In genomic region chr15:102507561-102507960, GRCm38 (mm10) we compare ENCODE assay signal across 34 mouse cellular contexts. TPM values are rescaled to one million over a fixed set of nuclear protein-coding genes. Genes with fewer than 3 reads are reported as not detected.
A peak's percentile ranks its signal among the peaks of the same experiment; 100 is the strongest.
DNase-seq lines count a peak whose midpoint lies in the region; ATAC-seq and TF ChIP-seq lines count a peak whose summit lies in the region.
"Had no signal": no experiment of that assay in that cellular context is flagged by ENCODE, and none has a peak within 500 bp of the region (broad histone marks: within the 10 kb centered on the region; RNA-seq: fewer than 3 reads in every experiment).

No protein-coding gene starts in this region.

- ATAC-seq in midbrain, embryonic 11.5 days (ENCODE audit: low FRiP score), result no peak
- ATAC-seq in midbrain, embryonic 15.5 days (replicated peaks), result no peak
- ATAC-seq: activated CD4-positive, CD25-positive, alpha-beta regulatory T cell, adult 4 months; CD4-positive, CD25-positive, alpha-beta regulatory T cell, adult 4 months; forebrain, embryonic 15.5 days; intestine, embryonic 15.5 days had no signal

- no peak for TF ChIP-seq CTCF in cerebellum, adult 2 months (IDR thresholded peaks at IDR 0.05; ENCODE audit: borderline replicate concordance, insufficient read depth, low read depth, low read length)

- peaks cover 22% of the 10 kb centered on the region for H3K79me2 ChIP-seq in macrophage (ENCODE audit: inconsistent target)

- peak; percentile 66 for DNase-seq in heart, embryonic 10.5 days (ENCODE audit: low spot score)
- no peak for DNase-seq in heart, postnatal 14 days
- DNase-seq in midbrain, embryonic 11.5 days (ENCODE audit: low spot score, missing footprints), result peak; percentile 78
- DNase-seq in adrenal gland, postnatal 25 days, result no peak
- no peak for DNase-seq in cerebellum, adult 2 months
- DNase-seq: adrenal gland, adult 8-10 months; adrenal gland, postnatal 36 days; cerebellum, adult 11 months; cerebellum, adult 8-10 months; cerebellum, postnatal 10 days; cerebellum, postnatal 36 days; embryo, embryonic 11 days; gastrocnemius, postnatal 25 days had no signal

- no peak overlapping the region for H3K27ac ChIP-seq in heart, embryonic 10.5 days
- no peak overlapping the region for H3K27ac ChIP-seq in midbrain, embryonic 11.5 days (ENCODE audit: low read depth, low read length)
- no peak overlapping the region for H3K27ac ChIP-seq in midbrain, embryonic 15.5 days
- peak overlapping the region; percentile 69 for H3K27ac ChIP-seq in macrophage
- no peak overlapping the region; the same call in 1 of the 2 replicates for H3K27ac ChIP-seq in cerebellum, adult 2 months (ENCODE audit: insufficient read depth, low read length)
- H3K27ac ChIP-seq: embryonic facial prominence, embryonic 10.5 days; embryonic facial prominence, embryonic 13.5 days; forebrain, embryonic 12.5 days; forebrain, embryonic 15.5 days; heart, embryonic 13.5 days; hindbrain, embryonic 12.5 days; hindbrain, embryonic 15.5 days had no signal

- no peak for TF ChIP-seq POLR2A in cerebellum, adult 2 months (IDR thresholded peaks at IDR 0.05; ENCODE audit: borderline replicate concordance, insufficient read depth, low read length)

- H3K36me3 ChIP-seq in heart, embryonic 10.5 days, result peaks cover 38% of the 10 kb centered on the region
- peaks cover 12% of the 10 kb centered on the region; the same call in 1 of the 2 replicates for H3K36me3 ChIP-seq in midbrain, embryonic 11.5 days (ENCODE audit: control insufficient read depth, insufficient read depth, low read length)
- peaks cover 31% of the 10 kb centered on the region for H3K36me3 ChIP-seq in midbrain, embryonic 15.5 days (replicated peaks)
- H3K36me3 ChIP-seq in macrophage (ENCODE audit: inconsistent target), result peaks cover 17% of the 10 kb centered on the region

- H3K9ac ChIP-seq in midbrain, embryonic 11.5 days (ENCODE audit: low read length), result no peak overlapping the region
- H3K9ac ChIP-seq in midbrain, embryonic 15.5 days, result no peak overlapping the region
- H3K9ac ChIP-seq: embryonic facial prominence, embryonic 13.5 days; forebrain, embryonic 12.5 days; forebrain, embryonic 15.5 days; heart, embryonic 13.5 days; hindbrain, embryonic 12.5 days; hindbrain, embryonic 15.5 days; intestine, embryonic 15.5 days had no signal

- no peaks in the 10 kb centered on the region for H3K9me3 ChIP-seq in heart, embryonic 10.5 days
- H3K9me3 ChIP-seq in midbrain, embryonic 11.5 days (ENCODE audit: control insufficient read depth, low read length), result no peaks in the 10 kb centered on the region
- no peaks in the 10 kb centered on the region for H3K9me3 ChIP-seq in midbrain, embryonic 15.5 days
- H3K9me3 ChIP-seq: embryonic facial prominence, embryonic 10.5 days; embryonic facial prominence, embryonic 13.5 days; forebrain, embryonic 12.5 days; forebrain, embryonic 15.5 days; heart, embryonic 13.5 days; hindbrain, embryonic 12.5 days; hindbrain, embryonic 15.5 days; intestine, embryonic 15.5 days had no signal

- no peak overlapping the region for H3K4me2 ChIP-seq in midbrain, embryonic 11.5 days
- no peak overlapping the region for H3K4me2 ChIP-seq in midbrain, embryonic 15.5 days
- H3K4me2 ChIP-seq: embryonic facial prominence, embryonic 13.5 days; forebrain, embryonic 12.5 days; forebrain, embryonic 15.5 days; heart, embryonic 13.5 days; hindbrain, embryonic 12.5 days; hindbrain, embryonic 15.5 days; intestine, embryonic 15.5 days had no signal

- H3K4me1 ChIP-seq in heart, embryonic 10.5 days, result peaks cover 34% of the 10 kb centered on the region
- peaks cover 29% of the 10 kb centered on the region for H3K4me1 ChIP-seq in midbrain, embryonic 11.5 days (ENCODE audit: control insufficient read depth, insufficient read depth, low read length)
- H3K4me1 ChIP-seq in midbrain, embryonic 15.5 days, result peaks cover 33% of the 10 kb centered on the region
- peaks cover 22% of the 10 kb centered on the region for H3K4me1 ChIP-seq in cerebellum, adult 2 months (ENCODE audit: control insufficient read depth, insufficient read depth, low read length)

- H3K4me3 ChIP-seq in heart, embryonic 10.5 days, result no peak overlapping the region
- H3K4me3 ChIP-seq in midbrain, embryonic 11.5 days (ENCODE audit: low read depth, low read length), result no peak overlapping the region
- no peak overlapping the region for H3K4me3 ChIP-seq in midbrain, embryonic 15.5 days
- H3K4me3 ChIP-seq in macrophage (ENCODE audit: inconsistent target), result no peak overlapping the region
- no peak overlapping the region for H3K4me3 ChIP-seq in cerebellum, adult 2 months (replicated peaks; ENCODE audit: insufficient read depth, low read depth, low read length)
- H3K4me3 ChIP-seq: embryonic facial prominence, embryonic 10.5 days; embryonic facial prominence, embryonic 13.5 days; erythroblast, embryonic 14.5 days; forebrain, embryonic 12.5 days; forebrain, embryonic 15.5 days; heart, embryonic 13.5 days; hindbrain, embryonic 12.5 days; hindbrain, embryonic 15.5 days; intestine, embryonic 15.5 days had no signal

- intact Hi-C loops in heart, postnatal 14 days (cut with DNase I), result no loop called here

- no peaks in the 10 kb centered on the region for H3K27me3 ChIP-seq in heart, embryonic 10.5 days (ENCODE audit: insufficient read depth, poor library complexity, severe bottlenecking)
- H3K27me3 ChIP-seq in midbrain, embryonic 11.5 days (ENCODE audit: control insufficient read depth, insufficient read depth, low read length), result no peaks in the 10 kb centered on the region
- no peaks in the 10 kb centered on the region for H3K27me3 ChIP-seq in midbrain, embryonic 15.5 days (replicated peaks)
- no peaks in the 10 kb centered on the region for H3K27me3 ChIP-seq in cerebellum, adult 2 months (ENCODE audit: control insufficient read depth, insufficient read depth, low read length)
- H3K27me3 ChIP-seq: embryonic facial prominence, embryonic 13.5 days; forebrain, embryonic 12.5 days; forebrain, embryonic 15.5 days; heart, embryonic 13.5 days; hindbrain, embryonic 12.5 days; hindbrain, embryonic 15.5 days; intestine, embryonic 15.5 days had no signal

RNA-seq across cellular contexts. Expression of gene Gm10337, which starts 4.0 kb away (rescaled TPM):
- not detected in 2 replicates for polyA plus RNA-seq in heart, embryonic 10.5 days (2016; fragmentation: Nextera tagmentation; extraction: Ambion mirVana)
- total RNA-seq in heart, postnatal 14 days (2021), result not detected
- 6.7 TPM in 1 of 2 replicates, not detected in the other for polyA plus RNA-seq in midbrain, embryonic 11.5 days (2014; fragmentation: Nextera tagmentation; extraction: Ambion mirVana)
- 13.8 and 16.1 TPM in 2 replicates for polyA plus RNA-seq in midbrain, embryonic 15.5 days (2015; fragmentation: Nextera tagmentation; extraction: Ambion mirVana)
- not detected for total RNA-seq in macrophage (2018; cell fraction: chromatin; rRNA removed)
- not detected for total RNA-seq in macrophage (2018; cell fraction: cytosol; rRNA removed)
- total RNA-seq in macrophage (2018; cell fraction: nucleus; rRNA removed), result not detected
- polyA plus RNA-seq in macrophage (2018), result not detected in 3 replicates
- total RNA-seq in adrenal gland, postnatal 25 days (2021), result not detected in 2 replicates
- polyA plus RNA-seq in cerebellum, adult 2 months (2012; rRNA removed), result not detected in 2 replicates
- total RNA-seq: adrenal gland, postnatal 36 days; gastrocnemius, adult 8-10 months; heart, adult 8-10 months; heart, postnatal 25 days; hematopoietic stem cell, adult 5-6 weeks; MEL had no signal
- polyA plus RNA-seq: activated CD4-positive, CD25-positive, alpha-beta regulatory T cell, adult 4 months; C2C12; CD4-positive, CD25-positive, alpha-beta regulatory T cell, adult 4 months; cortical plate, adult 2 months; erythroblast, embryonic 14.5 days; gonadal fat pad, adult 2 months; intestine, embryonic 15.5 days had no signal

RNA-seq across cellular contexts. Expression of gene Map3k12, which starts 9.3 kb away (rescaled TPM):
- polyA plus RNA-seq in heart, embryonic 10.5 days (2016; fragmentation: Nextera tagmentation; extraction: Ambion mirVana), result 17.9 and 19.7 TPM in 2 replicates
- 1 to 10 TPM; 4.7 to 4.8 TPM for total RNA-seq in heart, postnatal 14 days (2021)
- polyA plus RNA-seq in midbrain, embryonic 11.5 days (2014; fragmentation: Nextera tagmentation; extraction: Ambion mirVana), result 16.4 and 19.7 TPM in 2 replicates
- polyA plus RNA-seq in midbrain, embryonic 15.5 days (2015; fragmentation: Nextera tagmentation; extraction: Ambion mirVana), result 62.2 and 63.6 TPM in 2 replicates
- total RNA-seq in macrophage (2018; cell fraction: chromatin; rRNA removed), result 10 to 100 TPM in 17 of 26 experiments, 1 to 10 TPM in 9; 1.8 to 34.0 (median 13.6) TPM
- total RNA-seq in macrophage (2018; cell fraction: cytosol; rRNA removed), result 1 to 10 TPM; 1.7 to 7.0 (median 5.0) TPM
- total RNA-seq in macrophage (2018; cell fraction: nucleus; rRNA removed), result 10 to 100 TPM in 11 of 26 experiments, 1 to 10 TPM in 15; 2.0 to 26.8 (median 9.3) TPM
- 4.7 to 7.1 TPM (median 5.2 TPM) in 3 replicates for polyA plus RNA-seq in macrophage (2018)
- 8.1 and 12.0 TPM in 2 replicates for total RNA-seq in adrenal gland, postnatal 25 days (2021)
- polyA plus RNA-seq in cerebellum, adult 2 months (2012; rRNA removed), result 130 and 149 TPM in 2 replicates

RNA-seq across cellular contexts. Expression of gene Tarbp2, which starts 10.4 kb away (rescaled TPM):
- 127 and 140 TPM in 2 replicates for polyA plus RNA-seq in heart, embryonic 10.5 days (2016; fragmentation: Nextera tagmentation; extraction: Ambion mirVana)
- total RNA-seq in heart, postnatal 14 days (2021), result 10 to 100 TPM; 38.4 to 46.8 TPM
- polyA plus RNA-seq in midbrain, embryonic 11.5 days (2014; fragmentation: Nextera tagmentation; extraction: Ambion mirVana), result 91.2 and 96.6 TPM in 2 replicates
- 104 and 108 TPM in 2 replicates for polyA plus RNA-seq in midbrain, embryonic 15.5 days (2015; fragmentation: Nextera tagmentation; extraction: Ambion mirVana)
- 100 to 1,000 TPM in 6 of 26 experiments, 10 to 100 TPM in 20; 28.2 to 117 (median 78.1) TPM for total RNA-seq in macrophage (2018; cell fraction: chromatin; rRNA removed)
- 10 to 100 TPM; 16.6 to 35.0 (median 25.0) TPM for total RNA-seq in macrophage (2018; cell fraction: cytosol; rRNA removed)
- total RNA-seq in macrophage (2018; cell fraction: nucleus; rRNA removed), result 10 to 100 TPM; 32.4 to 69.6 (median 49.7) TPM
- polyA plus RNA-seq in macrophage (2018), result 12.9 to 30.0 TPM (median 24.7 TPM) in 3 replicates
- total RNA-seq in adrenal gland, postnatal 25 days (2021), result 42.4 and 48.9 TPM in 2 replicates
- 121 and 131 TPM in 2 replicates for polyA plus RNA-seq in cerebellum, adult 2 months (2012; rRNA removed)

RNA-seq across cellular contexts. Expression of gene Npff, which starts 17.2 kb away (rescaled TPM):
- 0.88 and 0.99 TPM in 2 replicates for polyA plus RNA-seq in heart, embryonic 10.5 days (2016; fragmentation: Nextera tagmentation; extraction: Ambion mirVana)
- total RNA-seq in heart, postnatal 14 days (2021), result 1 to 10 TPM; 2.7 to 3.5 TPM
- 0.98 and 1.9 TPM in 2 replicates for polyA plus RNA-seq in midbrain, embryonic 11.5 days (2014; fragmentation: Nextera tagmentation; extraction: Ambion mirVana)
- polyA plus RNA-seq in midbrain, embryonic 15.5 days (2015; fragmentation: Nextera tagmentation; extraction: Ambion mirVana), result 1.8 and 2.4 TPM in 2 replicates
- 10 to 100 TPM in 21 of 26 experiments, 1 to 10 TPM in 5; 2.7 to 23.6 (median 14.7) TPM for total RNA-seq in macrophage (2018; cell fraction: chromatin; rRNA removed)
- total RNA-seq in macrophage (2018; cell fraction: cytosol; rRNA removed), result 1 to 10 TPM in 4 of 26 experiments, under 1 TPM in 13, not detected in 9; 0.22 to 1.8 (median 0.51) TPM
- total RNA-seq in macrophage (2018; cell fraction: nucleus; rRNA removed), result 10 to 100 TPM in 16 of 26 experiments, 1 to 10 TPM in 10; 2.9 to 26.2 (median 12.6) TPM
- 0.41 to 1.8 TPM (median 1.0 TPM) in 3 replicates for polyA plus RNA-seq in macrophage (2018)
- 3.4 and 6.6 TPM in 2 replicates for total RNA-seq in adrenal gland, postnatal 25 days (2021)
- 8.5 and 10.4 TPM in 2 replicates for polyA plus RNA-seq in cerebellum, adult 2 months (2012; rRNA removed)

RNA-seq across cellular contexts. Expression of gene Pcbp2, which starts 37.2 kb away (rescaled TPM):
- polyA plus RNA-seq in heart, embryonic 10.5 days (2016; fragmentation: Nextera tagmentation; extraction: Ambion mirVana), result 143 and 183 TPM in 2 replicates
- 100 to 1,000 TPM; 479 to 482 TPM for total RNA-seq in heart, postnatal 14 days (2021)
- polyA plus RNA-seq in midbrain, embryonic 11.5 days (2014; fragmentation: Nextera tagmentation; extraction: Ambion mirVana), result 234 and 255 TPM in 2 replicates
- polyA plus RNA-seq in midbrain, embryonic 15.5 days (2015; fragmentation: Nextera tagmentation; extraction: Ambion mirVana), result 123 and 126 TPM in 2 replicates
- total RNA-seq in macrophage (2018; cell fraction: chromatin; rRNA removed), result 100 to 1,000 TPM; 282 to 698 (median 421) TPM
- 100 to 1,000 TPM; 519 to 726 (median 593) TPM for total RNA-seq in macrophage (2018; cell fraction: cytosol; rRNA removed)
- 100 to 1,000 TPM; 274 to 476 (median 355) TPM for total RNA-seq in macrophage (2018; cell fraction: nucleus; rRNA removed)
- polyA plus RNA-seq in macrophage (2018), result 469 to 548 TPM (median 534 TPM) in 3 replicates
- total RNA-seq in adrenal gland, postnatal 25 days (2021), result 747 and 809 TPM in 2 replicates
- polyA plus RNA-seq in cerebellum, adult 2 months (2012; rRNA removed), result 539 and 562 TPM in 2 replicates

Comparison
In these comparisons a context has a peak if more than half of its experiments do, and no peak if none do; other contexts are left out.
1. DNase-seq: peak in heart, embryonic 10.5 days (single experiment) and midbrain, embryonic 11.5 days (single experiment); none in heart, postnatal 14 days (0 of 2), adrenal gland, postnatal 25 days (single experiment) and cerebellum, adult 2 months (0 of 2).